Mouse (Mus musculus): Measurements from ENCODE around the gene Marf1.
A peak's percentile ranks its signal among the peaks of the same experiment; 100 is the strongest.
"Not testable (repeated sequence)": the region's sequence is repeated elsewhere in the genome, so short reads cannot be mapped to it uniquely, and the experiment has no call there.

Marf1 gene

GRCm38 (mm10) chr16:14068701-14069100 is 94.5 kb downstream of the Marf1 start:
- not testable (repeated sequence) for DNase-seq (ENCODE audit: low read depth, low spot score)

- DNase-seq (ENCODE audit: low read depth, low spot score): peak; percentile 41
Measured at GRCm38 (mm10) chr16:14066571-14066970, 96.6 kb downstream of the Marf1 start.

- DNase-seq (ENCODE audit: low read depth, low spot score): no peak
Measured at GRCm38 (mm10) chr16:14059869-14060268, 103.3 kb downstream of the Marf1 start.

All from ES-CJ7 (cell line).